Mouse (Mus musculus) kidney, postnatal 0 days (tissue): ENCODE measurements at regions not wholly inside any gene's neighbourhood (a gene's known extent, or its start where the extent isn't known, plus 50 kb on each side); places are given as distances from the start of the nearest gene placed in this dataset.
A peak's percentile ranks its signal among the peaks of the same experiment; 100 is the strongest.

Source experiments
- ATAC-seq: fragments of 200-750 bp; cut with Nextera tagmentation; replicated peaks from 2 replicates; pipeline ENCODE4 v1.8.0; 2017; ENCODE audit warnings: low read depth, moderate number of reproducible peaks, moderate TSS enrichment, moderate library complexity; ENCODE audit not compliant: low FRiP score
- DNase-seq: peaks from one replicate; pipeline ENCODE4 v3.0.0-alpha.2; 2016; ENCODE audit warnings: low spot score
- H3K27ac ChIP-seq: fragments of 300-500 bp; sonication (generic); 2 replicates; pipeline ENCODE4 v1.5.1; 2014; ENCODE audit warnings: mild to moderate bottlenecking
- H3K27me3 ChIP-seq: fragments of 300-500 bp; sonication (generic); 2 replicates; pipeline ENCODE4 v1.6.1; 2014; ENCODE audit warnings: low read length, mixed read lengths; ENCODE audit not compliant: insufficient read depth
- H3K36me3 ChIP-seq: fragments of 300-500 bp; sonication (generic); 2 replicates; pipeline ENCODE4 v1.6.1; 2014; ENCODE audit warnings: low read length, mixed read lengths; ENCODE audit not compliant: insufficient read depth
- H3K4me1 ChIP-seq: fragments of 300-500 bp; sonication (generic); replicated peaks from 2 replicates; pipeline ENCODE4 v1.6.1; 2014; ENCODE audit warnings: antibody characterized with exemption, low read length, mixed read lengths; ENCODE audit not compliant: insufficient read depth
- H3K4me2 ChIP-seq: fragments of 300-500 bp; sonication (generic); 2 replicates; pipeline ENCODE4 v1.6.1; 2014; ENCODE audit warnings: mild to moderate bottlenecking, low read length, moderate library complexity, mixed read lengths
- H3K4me3 ChIP-seq: fragments of 300-500 bp; sonication (generic); replicated peaks from 2 replicates; pipeline ENCODE4 v1.5.1; 2014; ENCODE audit warnings: low read depth, low read length
- H3K9ac ChIP-seq: fragments of 300-500 bp; sonication (generic); 2 replicates; pipeline ENCODE4 v1.6.1; 2014; ENCODE audit warnings: low read depth, low read length
- H3K9me3 ChIP-seq: fragments of 300-500 bp; sonication (generic); replicated peaks from 2 replicates; pipeline ENCODE4 v1.6.1; 2016; ENCODE audit warnings: low read length, inconsistent platforms, mixed read lengths
- CTCF ChIP-seq: IDR thresholded peaks from 2 replicates; pipeline ENCODE4 v1.5.1; 2016; ENCODE audit warnings: antibody characterized with exemption, low read depth, mild to moderate bottlenecking, moderate library complexity
- WGBS: fragments of 180-500 bp; shearing (Covaris S2); extraction: QIAGEN DNeasy Blood & Tissue Kit; methylation state at CpG from one replicate; pipeline ENCODE4 v1.1.7; 2014; 5-methylcytosine and 5-hydroxymethylcytosine counted together

DNA sequence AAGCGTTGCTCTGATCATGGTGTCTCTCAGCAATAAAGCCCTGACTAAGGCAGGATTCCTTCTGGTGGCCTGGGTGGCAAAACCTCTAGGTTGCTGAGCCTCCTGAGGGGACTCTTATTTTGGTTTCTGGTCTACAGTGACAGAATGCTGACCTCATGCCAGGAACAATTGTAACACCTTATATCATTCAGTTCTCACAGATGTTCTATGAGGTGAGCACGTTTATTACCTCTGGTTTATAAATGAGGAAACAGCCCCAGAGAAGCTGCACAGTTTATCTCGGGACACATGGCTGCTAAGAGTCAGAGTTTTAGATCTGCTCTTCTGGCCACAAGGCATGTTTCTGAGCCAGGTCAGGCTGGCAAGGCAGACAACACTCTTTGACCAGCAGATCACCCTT, 324.3 kb downstream of the Bcl11a start:
- ATAC-seq = no peak
- 37% methylated on average over 3 of the region's 3 CpGs for WGBS
- H3K9me3 ChIP-seq = no peaks in the 10 kb centered on the region

DNA sequence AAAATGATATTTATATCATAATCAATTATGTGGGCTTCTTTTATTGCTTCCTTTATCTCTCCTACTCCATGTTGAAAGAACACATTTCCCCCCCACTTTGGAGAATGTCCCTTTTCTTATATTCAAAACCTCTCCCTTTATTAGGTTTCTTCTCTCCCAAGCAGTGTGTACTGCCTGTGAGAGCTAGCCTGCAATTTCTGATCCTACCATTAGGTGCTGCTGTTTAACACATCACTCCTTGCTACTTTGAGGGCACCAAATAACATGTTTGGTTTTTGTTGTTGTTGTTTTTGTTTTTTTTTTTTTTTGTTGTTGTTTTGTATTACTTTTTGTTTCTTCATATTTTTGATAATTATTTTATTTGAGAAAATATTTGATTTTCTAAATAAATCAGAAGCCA, 336.9 kb downstream of the Bcl11a start:
- Histone ChIP-seq H3K9me3 (no peaks in the 10 kb centered on the region), H3K4me2 (no peak overlapping the region), H3K27me3 (no peaks in the 10 kb centered on the region), H3K4me3 (no peak overlapping the region), H3K4me1 (no peaks in the 10 kb centered on the region), H3K27ac (no peak overlapping the region), H3K36me3 (no peaks in the 10 kb centered on the region), H3K9ac (no peak overlapping the region)
- peak; percentile 17 for DNase-seq
- peak; percentile 57 for TF ChIP-seq CTCF
- no peak for ATAC-seq

More for the DNA sequence above, 324.3 kb downstream of the Bcl11a start:
- H3K4me3 ChIP-seq = no peak overlapping the region
- H3K4me1 ChIP-seq = no peaks in the 10 kb centered on the region
- H3K36me3 ChIP-seq = no peaks in the 10 kb centered on the region
- no peak for TF ChIP-seq CTCF
- H3K27me3 ChIP-seq = no peaks in the 10 kb centered on the region
- H3K27ac ChIP-seq = no peak overlapping the region
- DNase-seq = no peak
- no peak overlapping the region for H3K4me2 ChIP-seq
- H3K9ac ChIP-seq = no peak overlapping the region

DNA sequence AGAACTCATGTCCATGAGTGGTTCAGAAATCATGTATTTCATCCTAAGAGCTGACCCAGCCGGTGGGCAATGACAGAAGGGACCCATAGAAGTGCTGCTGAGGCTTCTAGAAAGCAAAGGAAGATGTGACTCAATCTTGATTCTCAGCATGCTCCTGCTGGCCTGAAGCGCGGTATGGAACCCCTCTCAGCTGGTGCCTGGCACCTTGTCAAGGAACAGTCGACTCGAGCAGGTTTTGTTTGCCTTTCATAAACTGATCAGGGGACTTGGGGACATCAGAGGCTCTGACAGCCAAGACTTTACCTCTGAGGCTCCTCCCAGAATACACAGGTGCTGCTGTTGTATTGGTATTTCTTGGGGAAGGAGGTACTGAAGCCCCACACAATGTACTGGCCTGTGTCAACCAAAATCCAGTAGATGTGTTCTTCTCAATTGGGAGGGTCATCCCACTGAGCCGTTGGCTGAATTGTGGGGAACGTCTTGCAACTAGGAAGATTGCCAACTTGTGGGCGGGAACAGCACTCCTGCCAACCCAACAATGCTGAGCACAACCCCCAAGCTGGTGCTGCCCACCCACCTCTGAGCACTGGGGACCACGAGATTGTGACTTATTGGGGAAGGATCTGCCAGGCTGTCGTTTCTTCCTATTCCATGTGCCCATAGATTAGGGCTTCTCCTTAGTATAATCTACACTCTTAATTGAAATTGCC, 344.4 kb downstream of the Bcl11a start:
- TF ChIP-seq CTCF = no peak
- Histone ChIP-seq H3K9me3 (no peaks in the 10 kb centered on the region), H3K36me3 (no peaks in the 10 kb centered on the region), H3K4me1 (no peaks in the 10 kb centered on the region), H3K27ac (no peak overlapping the region), H3K9ac (no peak overlapping the region), H3K27me3 (no peaks in the 10 kb centered on the region), H3K4me3 (no peak overlapping the region), H3K4me2 (no peak overlapping the region)
- DNase-seq = no peak
- no peak for ATAC-seq
- 86% methylated on average over 10 of the region's 10 CpGs for WGBS

DNA sequence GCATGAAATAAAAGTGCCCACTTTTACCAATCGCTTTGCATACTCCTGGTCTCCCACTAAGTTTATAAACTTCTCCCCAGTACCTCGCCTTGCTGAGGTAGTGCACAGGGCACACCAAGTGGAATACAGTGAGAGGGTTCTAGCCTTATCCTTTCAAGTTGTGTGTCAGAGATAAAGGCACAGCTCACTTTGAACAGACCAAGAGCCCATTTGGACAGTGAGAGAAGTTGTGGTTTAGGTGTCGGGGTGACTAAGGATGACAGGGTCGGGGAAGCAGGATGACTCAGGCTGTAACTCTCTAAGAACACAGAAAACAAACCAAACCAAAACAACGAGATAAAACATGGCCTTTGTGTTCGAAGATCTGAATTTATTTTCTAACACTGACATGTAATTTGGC, 345.4 kb downstream of the Bcl11a start:
- H3K4me3 ChIP-seq = no peak overlapping the region
- no peak overlapping the region for H3K4me2 ChIP-seq
- DNase-seq (no peak), ATAC-seq (no peak)
- H3K27ac ChIP-seq = no peak overlapping the region
- no peaks in the 10 kb centered on the region for H3K36me3 ChIP-seq
- no peak for TF ChIP-seq CTCF
- H3K9ac ChIP-seq = no peak overlapping the region
- H3K27me3 ChIP-seq = no peaks in the 10 kb centered on the region
- H3K9me3 ChIP-seq = no peaks in the 10 kb centered on the region
- H3K4me1 ChIP-seq = no peaks in the 10 kb centered on the region
- WGBS = 79% methylated on average over 6 of the region's 6 CpGs

- no peak for ATAC-seq
Measured at GRCm38 (mm10) chr11:24426995-24427883, 349.4 kb downstream of the Bcl11a start.

DNA sequence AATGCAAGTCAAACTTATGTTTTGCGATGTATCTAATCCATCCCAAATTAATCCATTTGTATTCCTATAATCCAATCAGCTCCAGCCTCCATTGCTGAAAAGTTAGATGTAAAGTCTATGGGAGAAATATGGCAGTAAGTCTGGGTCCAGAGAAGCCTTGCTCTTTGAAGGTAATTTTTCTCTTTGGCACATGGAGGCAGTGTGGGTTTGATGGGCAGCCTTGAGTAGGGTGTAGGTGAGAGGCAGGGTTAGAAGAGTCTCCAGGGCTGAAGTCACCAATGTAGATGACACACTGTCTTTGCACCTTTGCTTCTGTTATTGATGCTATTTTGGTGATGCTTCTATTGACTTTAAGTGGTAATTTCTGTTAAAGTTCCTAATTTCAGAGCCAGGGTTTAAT, 370.8 kb downstream of the Bcl11a start:
- H3K9ac ChIP-seq = no peak overlapping the region
- TF ChIP-seq CTCF = peak; percentile 32; the same call in 1 of the 2 replicates
- H3K4me1 ChIP-seq = no peaks in the 10 kb centered on the region
- no peak overlapping the region for H3K27ac ChIP-seq
- DNase-seq (no peak), ATAC-seq (no peak)
- H3K4me3 ChIP-seq = no peak overlapping the region
- H3K4me2 ChIP-seq = no peak overlapping the region
- no peaks in the 10 kb centered on the region for H3K27me3 ChIP-seq
- H3K9me3 ChIP-seq = no peaks in the 10 kb centered on the region
- 100% methylated on average over 1 of the region's 1 CpGs for WGBS
- no peaks in the 10 kb centered on the region for H3K36me3 ChIP-seq

More at GRCm38 (mm10) chr11:24426995-24427883, 349.4 kb downstream of the Bcl11a start:
- H3K4me2 ChIP-seq = no peak overlapping the region
- peak; percentile 22 for DNase-seq
- H3K4me1 ChIP-seq = no peaks in the 10 kb centered on the region
- no peaks in the 10 kb centered on the region for H3K27me3 ChIP-seq
- WGBS = 17% methylated on average over 5 of the region's 5 CpGs
- no peak overlapping the region for H3K27ac ChIP-seq
- no peaks in the 10 kb centered on the region for H3K36me3 ChIP-seq
- no peak for TF ChIP-seq CTCF
- H3K9me3 ChIP-seq = no peaks in the 10 kb centered on the region
- no peak overlapping the region for H3K9ac ChIP-seq
- no peak overlapping the region for H3K4me3 ChIP-seq
